Mouse (Mus musculus): ENCODE measurements at regions not wholly inside any gene's neighbourhood (a gene's known extent, or its start where the extent isn't known, plus 50 kb on each side); places are given as distances from the start of the nearest gene placed in this dataset.

GRCm38 (mm10) chr4:64259348-64260187 lies 212.8 kb upstream of the Tnc start:
- no peaks in the 10 kb centered on the region for H3K79me2 ChIP-seq (ENCODE audit: control insufficient read depth, insufficient read depth)
- no peaks in the 10 kb centered on the region for H3K36me3 ChIP-seq (ENCODE audit: control insufficient read depth, insufficient read depth)
- no peak overlapping the region for H3ac ChIP-seq (ENCODE audit: control insufficient read depth, insufficient read length, low read depth)
- no peaks in the 10 kb centered on the region for H3K79me3 ChIP-seq (ENCODE audit: low read depth)
- no peaks in the 10 kb centered on the region for H3K27me3 ChIP-seq (ENCODE audit: control insufficient read depth, insufficient read depth, insufficient read length)
- H3K4me3 ChIP-seq (ENCODE audit: insufficient read depth, poor library complexity, severe bottlenecking): no peak overlapping the region
- TF ChIP-seq MAX (IDR thresholded peaks at IDR 0.05) (no peak), MYOD1 (IDR thresholded peaks at IDR 0.05; ENCODE audit: control insufficient read depth, insufficient read length, low read depth) (no peak), USF1 (IDR thresholded peaks at IDR 0.05; ENCODE audit: low read depth) (no peak), CTCF (IDR thresholded peaks at IDR 0.05; ENCODE audit: control insufficient read depth, insufficient read depth, insufficient read length) (no peak), MYOG (IDR thresholded peaks at IDR 0.05; ENCODE audit: control insufficient read depth, extremely low read depth, insufficient read length) (no peak), CEBPB (IDR thresholded peaks at IDR 0.05; ENCODE audit: low read depth) (no peak), FOSL1 (IDR thresholded peaks at IDR 0.05; ENCODE audit: insufficient read depth, low read length, poor library complexity, severe bottlenecking) (no peak)

GRCm38 (mm10) chr4:64255253-64255652 lies 208.4 kb upstream of the Tnc start:
- Histone ChIP-seq H3ac (ENCODE audit: control insufficient read depth, insufficient read length, low read depth) (no peak overlapping the region), H3K4me3 (ENCODE audit: insufficient read depth, poor library complexity, severe bottlenecking) (no peak overlapping the region), H3K79me2 (ENCODE audit: control insufficient read depth, insufficient read depth) (no peaks in the 10 kb centered on the region), H3K36me3 (ENCODE audit: control insufficient read depth, insufficient read depth) (no peaks in the 10 kb centered on the region), H3K79me3 (ENCODE audit: low read depth) (no peaks in the 10 kb centered on the region), H3K27me3 (ENCODE audit: control insufficient read depth, insufficient read depth, insufficient read length) (no peaks in the 10 kb centered on the region)
- no peak for TF ChIP-seq FOSL1 (IDR thresholded peaks at IDR 0.05; ENCODE audit: insufficient read depth, low read length, poor library complexity, severe bottlenecking)
- TF ChIP-seq CTCF (IDR thresholded peaks at IDR 0.05; ENCODE audit: control insufficient read depth, insufficient read depth, insufficient read length): no peak
- no peak for TF ChIP-seq MAX (IDR thresholded peaks at IDR 0.05)
- TF ChIP-seq USF1 (IDR thresholded peaks at IDR 0.05; ENCODE audit: low read depth): no peak
- no peak for TF ChIP-seq CEBPB (IDR thresholded peaks at IDR 0.05; ENCODE audit: low read depth)
- TF ChIP-seq MYOG (IDR thresholded peaks at IDR 0.05; ENCODE audit: control insufficient read depth, extremely low read depth, insufficient read length): no peak

GRCm38 (mm10) chr4:64250691-64251090 lies 203.9 kb upstream of the Tnc start:
- Histone ChIP-seq H3K79me2 (ENCODE audit: control insufficient read depth, insufficient read depth) (no peaks in the 10 kb centered on the region), H3K27me3 (ENCODE audit: control insufficient read depth, insufficient read depth, insufficient read length) (no peaks in the 10 kb centered on the region), H3ac (ENCODE audit: control insufficient read depth, insufficient read length, low read depth) (no peak overlapping the region), H3K79me3 (ENCODE audit: low read depth) (no peaks in the 10 kb centered on the region), H3K36me3 (ENCODE audit: control insufficient read depth, insufficient read depth) (no peaks in the 10 kb centered on the region), H3K4me3 (ENCODE audit: insufficient read depth, poor library complexity, severe bottlenecking) (no peak overlapping the region)
- TF ChIP-seq MAX (IDR thresholded peaks at IDR 0.05): no peak
- TF ChIP-seq CTCF (IDR thresholded peaks at IDR 0.05; ENCODE audit: control insufficient read depth, insufficient read depth, insufficient read length): no peak
- no peak for TF ChIP-seq CEBPB (IDR thresholded peaks at IDR 0.05; ENCODE audit: low read depth)
- TF ChIP-seq MYOG (IDR thresholded peaks at IDR 0.05; ENCODE audit: control insufficient read depth, extremely low read depth, insufficient read length): no peak
- no peak for TF ChIP-seq FOSL1 (IDR thresholded peaks at IDR 0.05; ENCODE audit: insufficient read depth, low read length, poor library complexity, severe bottlenecking)
- no peak for TF ChIP-seq USF1 (IDR thresholded peaks at IDR 0.05; ENCODE audit: low read depth)
- TF ChIP-seq MYOD1 (IDR thresholded peaks at IDR 0.05; ENCODE audit: control insufficient read depth, insufficient read length, low read depth): no peak

GRCm38 (mm10) chr4:64238196-64238740 lies 191.5 kb upstream of the Tnc start:
- H3K79me2 ChIP-seq (ENCODE audit: control insufficient read depth, insufficient read depth): no peaks in the 10 kb centered on the region
- H3K4me3 ChIP-seq (ENCODE audit: insufficient read depth, poor library complexity, severe bottlenecking): no peak overlapping the region
- H3K27me3 ChIP-seq (ENCODE audit: control insufficient read depth, insufficient read depth, insufficient read length): no peaks in the 10 kb centered on the region
- TF ChIP-seq CEBPB (IDR thresholded peaks at IDR 0.05; ENCODE audit: low read depth) (no peak), MYOD1 (IDR thresholded peaks at IDR 0.05; ENCODE audit: control insufficient read depth, insufficient read length, low read depth) (no peak), USF1 (IDR thresholded peaks at IDR 0.05; ENCODE audit: low read depth) (no peak), CTCF (IDR thresholded peaks at IDR 0.05; ENCODE audit: control insufficient read depth, insufficient read depth, insufficient read length) (no peak), FOSL1 (IDR thresholded peaks at IDR 0.05; ENCODE audit: insufficient read depth, low read length, poor library complexity, severe bottlenecking) (no peak), MYOG (IDR thresholded peaks at IDR 0.05; ENCODE audit: control insufficient read depth, extremely low read depth, insufficient read length) (no peak), MAX (IDR thresholded peaks at IDR 0.05) (no peak)
- peak overlapping the region; percentile 21 for H3ac ChIP-seq (ENCODE audit: control insufficient read depth, insufficient read length, low read depth)
- no peaks in the 10 kb centered on the region for H3K36me3 ChIP-seq (ENCODE audit: control insufficient read depth, insufficient read depth)
- H3K79me3 ChIP-seq (ENCODE audit: low read depth): no peaks in the 10 kb centered on the region

GRCm38 (mm10) chr4:64235534-64235933 lies 188.7 kb upstream of the Tnc start:
- Histone ChIP-seq H3K36me3 (ENCODE audit: control insufficient read depth, insufficient read depth) (no peaks in the 10 kb centered on the region), H3K27me3 (ENCODE audit: control insufficient read depth, insufficient read depth, insufficient read length) (no peaks in the 10 kb centered on the region), H3K79me3 (ENCODE audit: low read depth) (no peaks in the 10 kb centered on the region), H3ac (ENCODE audit: control insufficient read depth, insufficient read length, low read depth) (no peak overlapping the region), H3K4me3 (ENCODE audit: insufficient read depth, poor library complexity, severe bottlenecking) (no peak overlapping the region), H3K79me2 (ENCODE audit: control insufficient read depth, insufficient read depth) (no peaks in the 10 kb centered on the region)
- TF ChIP-seq CEBPB (IDR thresholded peaks at IDR 0.05; ENCODE audit: low read depth): no peak
- no peak for TF ChIP-seq USF1 (IDR thresholded peaks at IDR 0.05; ENCODE audit: low read depth)
- TF ChIP-seq FOSL1 (IDR thresholded peaks at IDR 0.05; ENCODE audit: insufficient read depth, low read length, poor library complexity, severe bottlenecking): peak; percentile 82
- TF ChIP-seq MYOD1 (IDR thresholded peaks at IDR 0.05; ENCODE audit: control insufficient read depth, insufficient read length, low read depth): peak; percentile 55
- no peak for TF ChIP-seq MAX (IDR thresholded peaks at IDR 0.05)
- no peak for TF ChIP-seq MYOG (IDR thresholded peaks at IDR 0.05; ENCODE audit: control insufficient read depth, extremely low read depth, insufficient read length)
